Mouse (Mus musculus) lung, embryonic 15.5 days (tissue): ENCODE measurements around the gene Teddm2. TPM values are rescaled to one million over a fixed set of nuclear protein-coding genes. Genes with fewer than 3 reads are reported as not detected.
"Not testable (repeated sequence)": the region's sequence is repeated elsewhere in the genome, so short reads cannot be mapped to it uniquely, and the experiment has no call there.

Experiments used
- ATAC-seq: fragments of 200-750 bp; cut with Nextera tagmentation; 2 replicates; pipeline ENCODE4 v1.8.0; 2017; ENCODE audit warnings: moderate number of reproducible peaks, borderline replicate concordance; ENCODE audit not compliant: low FRiP score, low TSS enrichment; ENCODE audit errors: extremely low read depth
- H3K27ac ChIP-seq: fragments of 300-500 bp; sonication (generic); 2 replicates; pipeline ENCODE4 v1.5.1; 2015; ENCODE audit warnings: moderate library complexity, mild to moderate bottlenecking, inconsistent platforms
- H3K27me3 ChIP-seq: fragments of 300-500 bp; sonication (generic); 2 replicates; pipeline ENCODE4 v1.6.1; 2015; ENCODE audit warnings: inconsistent platforms
- H3K36me3 ChIP-seq: fragments of 300-500 bp; sonication (generic); 2 replicates; pipeline ENCODE4 v1.6.1; 2015; ENCODE audit warnings: inconsistent platforms
- H3K4me1 ChIP-seq: fragments of 300-500 bp; sonication (generic); 2 replicates; pipeline ENCODE4 v1.6.1; 2015; ENCODE audit warnings: inconsistent platforms
- H3K4me2 ChIP-seq: fragments of 300-500 bp; sonication (generic); 2 replicates; pipeline ENCODE4 v1.6.1; 2015; ENCODE audit warnings: inconsistent platforms, mild to moderate bottlenecking, moderate library complexity
- H3K4me3 ChIP-seq: fragments of 300-500 bp; sonication (generic); 2 replicates; pipeline ENCODE4 v1.5.1; 2015; ENCODE audit warnings: mild to moderate bottlenecking, inconsistent platforms
- H3K9ac ChIP-seq: fragments of 300-500 bp; sonication (generic); 2 replicates; pipeline ENCODE4 v1.6.1; 2015; ENCODE audit warnings: inconsistent platforms
- H3K9me3 ChIP-seq: fragments of 300-500 bp; sonication (generic); 2 replicates; pipeline ENCODE4 v1.6.1; 2016; ENCODE audit warnings: inconsistent platforms
- WGBS: fragments of 180-500 bp; shearing (Covaris S2); methylation state at CpG from one replicate; pipeline ENCODE4 v1.1.7; 2015; 5-methylcytosine and 5-hydroxymethylcytosine counted together
- polyA plus RNA-seq: library from polyadenylated mRNA; unstranded; fragments of >200 nt; fragmentation: Nextera tagmentation; extraction: Ambion mirVana; gene quantifications from 2 replicates; pipeline ENCODE4 v1.2.1, GENCODE M21; 2015

Gene Teddm2
- polyA plus RNA-seq, 1 experiment from 2014 or later, result 0.41 TPM

DNA sequence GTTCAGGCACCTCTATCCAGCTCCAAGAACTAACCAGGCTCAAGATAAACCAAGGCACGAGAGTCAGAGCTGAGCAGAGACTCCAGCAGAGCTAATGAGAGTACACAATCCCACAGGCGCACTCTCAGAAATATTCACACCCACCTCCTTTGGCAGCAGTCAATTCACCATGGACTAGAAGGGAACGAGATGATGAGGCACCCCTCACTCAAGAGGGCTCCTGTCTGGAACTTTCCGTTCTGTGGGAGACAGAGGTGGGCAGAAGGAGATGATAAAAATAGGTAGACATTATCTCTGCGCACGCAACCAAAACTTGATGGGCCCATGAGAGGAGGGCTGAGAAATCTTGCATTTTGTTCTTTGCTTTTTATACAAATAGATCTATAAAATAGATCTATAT lies 26.0 kb downstream of the Teddm2 start, which contains the start of gene Teddm1b:
Teddm1b (plus strand) TSS at position 301 of the 400 bp plus-strand sequence.
- Histone ChIP-seq H3K9me3 (no peaks in the 10 kb centered on the region), H3K9ac (no peak within 1 kb of the TSS), H3K4me2 (no peak within 1 kb of the TSS), H3K27ac (no peak within 1 kb of the TSS), H3K4me3 (no peak within 1 kb of the TSS), H3K4me1 (no peaks in the 10 kb centered on the region), H3K27me3 (no peaks in the 10 kb centered on the region), H3K36me3 (no peaks in the 10 kb centered on the region)
- no peak for ATAC-seq
- WGBS, result 74% methylated on average over 6 of the region's 6 CpGs

DNA sequence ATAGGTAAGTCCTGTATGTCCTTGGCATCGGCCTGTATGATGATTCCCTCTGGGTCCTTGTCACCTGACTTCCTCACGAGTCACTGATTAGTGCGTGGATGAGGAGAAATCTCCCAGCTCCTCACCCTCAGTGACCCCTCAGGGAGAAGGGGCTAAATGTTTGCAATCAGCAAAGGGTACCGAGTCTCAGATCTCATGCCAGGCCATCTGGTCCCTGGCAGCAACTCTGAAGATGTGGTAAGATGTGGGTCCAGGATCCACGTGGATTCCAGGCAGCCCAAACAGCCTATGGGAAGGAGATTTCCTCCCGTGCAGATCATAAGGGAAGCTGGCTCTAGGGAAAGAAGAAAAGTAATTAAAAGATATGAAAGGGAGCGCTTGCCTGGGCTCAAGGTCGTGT lies 44.1 kb downstream of the Teddm2 start:
- no peak overlapping the region for H3K9ac ChIP-seq
- no peaks in the 10 kb centered on the region for H3K9me3 ChIP-seq
- 65% methylated on average over 8 of the region's 8 CpGs for WGBS
- H3K4me2 ChIP-seq, result no peak overlapping the region
- no peak for ATAC-seq
- no peaks in the 10 kb centered on the region for H3K4me1 ChIP-seq
- H3K27ac ChIP-seq, result no peak overlapping the region
- H3K27me3 ChIP-seq, result no peaks in the 10 kb centered on the region
- no peaks in the 10 kb centered on the region for H3K36me3 ChIP-seq
- H3K4me3 ChIP-seq, result no peak overlapping the region

DNA sequence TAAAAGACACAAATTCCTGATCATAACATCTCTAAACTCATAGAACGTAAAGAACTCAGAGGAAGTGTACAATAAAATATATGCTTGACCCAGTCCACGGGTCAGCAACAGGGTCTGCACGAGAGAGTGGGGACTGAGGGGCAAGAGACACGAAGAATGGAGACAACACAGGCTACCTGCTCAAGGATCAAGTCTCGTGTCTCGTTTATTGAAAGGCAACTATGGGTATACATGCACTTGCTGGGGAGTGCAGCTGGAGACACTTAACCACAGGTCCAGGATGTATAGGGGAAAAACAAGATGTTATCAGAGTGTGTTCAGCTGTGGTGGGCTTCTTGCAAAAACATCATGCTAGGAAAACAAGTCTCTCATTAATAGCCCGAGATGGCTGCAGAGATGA lies 47.3 kb downstream of the Teddm2 start:
- H3K9ac ChIP-seq, H3K36me3 ChIP-seq, H3K27ac ChIP-seq, H3K4me3 ChIP-seq, H3K27me3 ChIP-seq, H3K4me1 ChIP-seq, ATAC-seq, H3K4me2 ChIP-seq, H3K9me3 ChIP-seq: not testable (repeated sequence)
- 61% methylated on average over 7 of the region's 7 CpGs for WGBS

DNA sequence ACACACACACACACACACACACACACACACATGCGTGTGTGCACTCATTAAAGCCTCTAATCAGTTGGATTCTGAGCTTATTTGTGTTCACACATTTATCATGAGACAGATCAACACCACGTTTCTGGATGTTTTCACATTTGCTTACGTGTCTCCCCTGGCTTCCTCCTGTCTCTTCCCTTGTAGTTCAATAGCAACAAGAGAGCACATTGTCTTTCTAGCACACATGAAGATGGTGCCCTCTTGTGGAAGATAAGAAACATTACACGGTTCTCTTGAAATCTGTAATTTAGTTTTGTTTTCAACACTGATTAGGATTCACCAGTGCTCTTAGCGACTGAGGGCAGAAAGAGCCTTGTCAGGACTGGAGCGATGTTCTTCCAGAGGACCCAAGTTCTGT lies 53.2 kb downstream of the Teddm2 start:
- no peaks in the 10 kb centered on the region for H3K36me3 ChIP-seq
- WGBS, result 23% methylated on average over 6 of the region's 6 CpGs
- ATAC-seq, result no peak
- H3K4me1 ChIP-seq, result no peaks in the 10 kb centered on the region
- no peak overlapping the region for H3K27ac ChIP-seq
- no peak overlapping the region for H3K9ac ChIP-seq
- no peaks in the 10 kb centered on the region for H3K9me3 ChIP-seq
- no peak overlapping the region for H3K4me2 ChIP-seq
- no peaks in the 10 kb centered on the region for H3K27me3 ChIP-seq
- no peak overlapping the region for H3K4me3 ChIP-seq

DNA sequence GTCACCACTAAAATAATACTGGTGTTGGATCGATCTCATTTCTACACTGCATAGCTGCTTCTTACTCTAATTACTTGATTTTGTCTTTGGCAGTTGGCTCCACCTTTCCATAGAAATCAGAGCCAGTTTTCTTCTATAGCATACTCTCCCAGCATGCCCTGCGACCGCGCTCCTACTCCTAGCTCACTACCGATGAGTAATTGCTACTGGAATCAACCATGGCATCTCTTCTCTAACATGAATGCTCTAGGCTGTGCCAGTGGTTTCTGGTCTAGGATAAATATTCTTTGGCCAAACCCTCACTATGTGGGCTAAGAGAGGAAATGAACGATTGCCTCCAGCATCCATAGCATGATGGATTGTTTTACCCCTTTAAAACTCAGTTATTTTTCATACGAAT lies 53.6 kb downstream of the Teddm2 start:
- ATAC-seq, result no peak
- H3K4me3 ChIP-seq, result no peak overlapping the region
- H3K4me1 ChIP-seq, result no peaks in the 10 kb centered on the region
- H3K9ac ChIP-seq, result no peak overlapping the region
- H3K9me3 ChIP-seq, result no peaks in the 10 kb centered on the region
- no peak overlapping the region for H3K4me2 ChIP-seq
- WGBS, result 83% methylated on average over 7 of the region's 7 CpGs
- H3K36me3 ChIP-seq, result no peaks in the 10 kb centered on the region
- H3K27ac ChIP-seq, result no peak overlapping the region
- no peaks in the 10 kb centered on the region for H3K27me3 ChIP-seq

DNA sequence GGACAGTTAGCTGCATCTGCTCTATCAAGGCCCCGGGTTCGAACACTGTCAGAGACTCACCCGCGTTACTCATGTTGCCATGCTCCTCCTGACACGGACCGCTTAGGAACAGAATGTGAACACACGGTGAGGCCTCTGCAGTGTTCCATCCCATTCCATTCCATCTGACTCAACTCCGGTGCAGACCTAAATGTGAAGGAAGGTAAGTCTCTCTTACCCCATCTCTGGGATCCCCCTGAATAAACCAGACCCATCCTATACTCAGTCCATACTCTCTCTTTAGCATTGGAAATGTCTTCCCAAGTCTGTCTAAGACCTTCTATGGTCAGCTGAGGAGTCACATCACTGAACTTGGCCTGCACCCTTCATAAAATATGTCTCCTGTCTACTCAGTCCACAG lies 56.0 kb downstream of the Teddm2 start, which contains the start of gene Rgsl1:
Rgsl1 (minus strand) TSS at position 101 of the 400 bp plus-strand sequence.
- H3K27me3 ChIP-seq, result no peaks in the 10 kb centered on the region
- no peak within 1 kb of the TSS for H3K4me2 ChIP-seq
- 93% methylated on average over 8 of the region's 8 CpGs for WGBS

DNA sequence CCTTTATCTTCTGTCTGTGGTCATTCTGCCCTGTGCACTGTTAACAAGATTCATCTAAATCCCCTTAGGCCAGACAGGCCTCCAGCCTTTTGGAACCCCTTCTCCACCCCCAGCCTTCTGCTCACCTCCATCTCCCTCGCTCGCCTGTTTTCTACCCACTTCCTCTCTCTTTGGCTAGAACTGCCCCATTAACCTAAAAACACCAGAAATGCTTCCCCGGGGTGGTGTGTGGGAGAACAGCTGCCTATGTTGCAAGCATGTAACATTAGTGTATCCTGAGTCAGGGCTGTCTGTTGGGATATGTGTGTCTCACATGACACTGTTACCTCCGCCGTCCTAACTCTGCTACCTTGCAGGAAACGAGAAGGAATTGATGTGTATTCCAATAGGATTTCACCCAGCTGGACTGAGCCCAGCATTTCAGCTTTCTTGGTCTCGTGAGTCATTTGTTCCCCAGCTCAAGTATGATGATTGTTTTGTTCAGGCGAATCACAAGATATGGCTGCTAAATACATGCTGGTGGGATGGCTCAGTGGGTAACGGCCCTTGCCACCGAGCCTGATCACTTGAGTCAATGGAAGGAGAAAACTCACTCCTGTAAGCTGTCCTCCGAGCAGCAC lies 57.8 kb downstream of the Teddm2 start:
- Histone ChIP-seq H3K36me3 (no peaks in the 10 kb centered on the region), H3K4me1 (no peaks in the 10 kb centered on the region), H3K9ac (no peak overlapping the region), H3K27ac (no peak overlapping the region), H3K27me3 (no peaks in the 10 kb centered on the region), H3K4me3 (no peak overlapping the region), H3K4me2 (no peak overlapping the region), H3K9me3 (no peaks in the 10 kb centered on the region)
- 85% methylated on average over 11 of the region's 11 CpGs for WGBS
- ATAC-seq, result no peak

More for the DNA sequence above, 56.0 kb downstream of the Teddm2 start, which contains the start of gene Rgsl1:
- H3K36me3 ChIP-seq, result no peaks in the 10 kb centered on the region
- H3K9me3 ChIP-seq, result no peaks in the 10 kb centered on the region
- H3K4me1 ChIP-seq, result no peaks in the 10 kb centered on the region
- no peak for ATAC-seq
- no peak within 1 kb of the TSS for H3K4me3 ChIP-seq
- H3K27ac ChIP-seq, result no peak within 1 kb of the TSS
- H3K9ac ChIP-seq, result no peak within 1 kb of the TSS

DNA sequence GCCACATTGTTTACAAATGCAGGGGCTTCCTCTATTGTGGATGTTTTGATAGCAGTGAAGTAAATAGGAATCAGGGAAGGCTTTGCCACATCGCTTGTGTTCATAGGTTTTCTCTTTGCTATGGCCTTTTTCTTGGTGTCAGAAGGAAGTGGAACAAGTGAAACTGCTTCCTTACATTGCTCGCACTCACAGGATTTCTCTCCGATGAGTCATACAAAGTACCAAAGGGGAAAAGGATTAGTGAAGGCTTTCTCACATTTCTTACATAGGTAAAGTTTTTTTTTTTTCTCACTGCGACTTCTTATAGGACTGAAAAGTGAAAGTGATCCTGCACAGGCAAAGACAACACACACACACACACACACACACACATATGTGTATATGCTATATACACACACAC lies 64.0 kb downstream of the Teddm2 start:
- H3K4me1 ChIP-seq, result no peaks in the 10 kb centered on the region
- H3K27me3 ChIP-seq, result no peaks in the 10 kb centered on the region
- no peak overlapping the region for H3K4me3 ChIP-seq
- no peak for ATAC-seq
- H3K4me2 ChIP-seq, result no peak overlapping the region
- H3K9ac ChIP-seq, result no peak overlapping the region
- no peaks in the 10 kb centered on the region for H3K36me3 ChIP-seq
- WGBS, result 68% methylated on average over 4 of the region's 4 CpGs
- H3K27ac ChIP-seq, result no peak overlapping the region
- H3K9me3 ChIP-seq, result no peaks in the 10 kb centered on the region

DNA sequence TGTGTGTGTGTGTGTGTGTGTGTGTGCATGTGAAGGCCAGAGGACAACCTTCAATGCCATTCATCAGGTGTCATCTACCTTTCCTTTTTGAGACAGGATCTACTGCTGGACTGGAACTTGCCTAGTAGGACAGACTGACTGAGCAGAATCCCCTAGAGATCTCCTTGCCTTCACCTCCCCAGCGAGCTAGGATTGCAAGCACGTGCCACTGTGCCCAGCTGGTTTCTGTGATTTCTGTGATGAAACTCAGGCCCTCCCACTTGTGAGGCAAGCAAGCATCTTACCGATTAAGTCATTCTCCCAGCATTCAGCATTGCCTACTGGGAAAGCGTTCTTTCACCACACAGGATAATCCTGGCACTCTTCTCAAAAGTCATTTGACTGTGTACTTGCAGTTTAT lies 69.3 kb downstream of the Teddm2 start:
- ATAC-seq, result no peak
- H3K4me3 ChIP-seq, result no peak overlapping the region
- WGBS, result 69% methylated on average over 4 of the region's 4 CpGs
- no peak overlapping the region for H3K4me2 ChIP-seq
- H3K27ac ChIP-seq, result no peak overlapping the region
- no peak overlapping the region for H3K9ac ChIP-seq
- H3K4me1 ChIP-seq, result no peaks in the 10 kb centered on the region
- H3K9me3 ChIP-seq, result no peaks in the 10 kb centered on the region
- no peaks in the 10 kb centered on the region for H3K27me3 ChIP-seq
- no peaks in the 10 kb centered on the region for H3K36me3 ChIP-seq

DNA sequence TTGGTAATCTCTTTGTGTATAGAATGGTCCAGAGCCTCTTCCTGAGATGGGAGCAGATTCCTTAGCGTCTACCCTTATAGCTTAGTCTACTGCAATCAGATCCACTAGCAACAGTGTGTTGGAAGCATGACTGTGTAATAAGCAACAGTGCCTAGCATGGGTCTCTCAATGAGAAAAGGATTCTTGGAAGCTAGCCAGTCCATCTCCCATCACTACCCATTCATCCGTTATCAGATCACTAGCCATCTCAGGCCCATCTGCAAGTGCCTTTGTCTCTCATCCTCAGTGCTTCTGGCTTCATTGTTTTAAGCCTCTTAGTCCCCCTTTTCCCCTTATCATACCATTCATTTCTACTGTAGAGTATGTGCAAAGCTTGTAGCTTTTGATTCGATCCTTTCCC lies 79.8 kb downstream of the Teddm2 start:
- Histone ChIP-seq H3K4me3 (no peak overlapping the region), H3K4me2 (no peak overlapping the region), H3K27ac (no peak overlapping the region), H3K36me3 (no peaks in the 10 kb centered on the region), H3K9ac (no peak overlapping the region), H3K9me3 (no peaks in the 10 kb centered on the region), H3K4me1 (no peaks in the 10 kb centered on the region), H3K27me3 (no peaks in the 10 kb centered on the region)
- WGBS, result 72% methylated on average over 3 of the region's 3 CpGs
- no peak for ATAC-seq

DNA sequence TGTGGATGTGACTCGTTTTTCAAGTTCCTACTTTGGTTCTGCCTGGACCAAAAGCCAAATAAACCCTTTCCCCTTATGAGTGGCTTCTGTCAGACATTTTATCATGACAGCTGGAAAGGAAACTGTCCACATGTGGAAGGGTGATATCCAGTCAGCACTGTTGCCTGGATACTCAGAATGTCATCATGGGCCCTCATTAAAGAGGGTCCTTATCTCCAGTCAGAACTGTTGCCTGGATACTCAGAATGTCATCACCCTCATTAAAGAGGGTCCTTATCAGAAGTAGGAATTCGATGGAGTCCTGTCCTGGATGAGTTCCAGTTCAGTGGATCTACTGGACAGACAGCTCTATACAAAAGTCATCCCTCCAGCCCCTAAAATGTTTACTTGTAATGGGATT lies 85.8 kb downstream of the Teddm2 start:
- Histone ChIP-seq H3K36me3 (no peaks in the 10 kb centered on the region), H3K27me3 (no peaks in the 10 kb centered on the region), H3K4me3 (no peak overlapping the region), H3K9ac (no peak overlapping the region), H3K4me2 (no peak overlapping the region), H3K9me3 (no peaks in the 10 kb centered on the region), H3K4me1 (no peaks in the 10 kb centered on the region), H3K27ac (no peak overlapping the region)
- WGBS, result 5% methylated on average over 2 of the region's 2 CpGs
- ATAC-seq, result no peak

DNA sequence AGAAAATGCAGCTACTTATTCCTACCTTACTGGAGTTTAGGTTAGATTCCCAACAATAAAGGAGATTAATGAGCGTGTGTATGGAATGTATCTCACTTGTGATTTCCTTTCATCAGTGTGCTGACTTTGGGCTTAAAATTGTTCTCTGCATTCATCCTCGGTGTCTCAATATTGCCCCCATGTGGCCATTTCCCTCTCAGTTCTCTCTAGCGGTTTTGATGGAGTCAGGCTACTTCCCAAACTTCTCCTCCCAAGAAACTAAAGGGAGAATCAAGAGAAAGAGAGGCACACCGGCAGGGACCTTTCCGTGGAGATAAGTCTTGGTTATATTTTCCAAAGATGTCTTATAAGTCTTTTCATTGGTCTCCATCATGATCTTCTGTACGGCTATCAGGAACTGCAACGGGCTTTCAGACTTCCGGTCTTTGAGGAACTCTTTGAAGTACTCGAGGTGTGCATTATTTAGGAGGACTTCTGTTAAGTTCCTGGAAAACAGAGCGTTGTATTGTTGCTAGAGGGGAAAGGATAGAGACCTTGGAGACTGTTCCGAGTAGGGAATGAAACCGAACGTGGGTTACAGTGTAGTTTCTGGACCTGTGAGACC lies 92.5 kb downstream of the Teddm2 start:
- no peak overlapping the region for H3K4me3 ChIP-seq
- ATAC-seq, result no peak
- no peaks in the 10 kb centered on the region for H3K36me3 ChIP-seq
- H3K27ac ChIP-seq, result no peak overlapping the region
- H3K9ac ChIP-seq, result no peak overlapping the region
- H3K9me3 ChIP-seq, result no peaks in the 10 kb centered on the region
- H3K4me2 ChIP-seq, result 0 out of 2 replicates have a peak overlapping the region, but pooled peaks have one; percentile 5
- H3K27me3 ChIP-seq, result no peaks in the 10 kb centered on the region
- 42% methylated on average over 13 of the region's 13 CpGs for WGBS
- H3K4me1 ChIP-seq, result no peaks in the 10 kb centered on the region
